Mouse (Mus musculus): Measurements from ENCODE around the gene Cacna1h. TPM values are rescaled to one million over a fixed set of nuclear protein-coding genes. Genes with fewer than 3 reads are reported as not detected.

Cacna1h gene
- polyA plus RNA-seq, 1 experiment from 2014 or later, result 9.7 TPM

GRCm38 (mm10) chr17:25416219-25416618, 17.4 kb downstream of the Cacna1h start:
- no peaks in the 10 kb centered on the region for H3K9me3 ChIP-seq
- 0 out of 2 replicates have a peak, but pooled peaks have one; percentile 9 for ATAC-seq (ENCODE audit: low FRiP score)
- no peaks in the 10 kb centered on the region for H3K27me3 ChIP-seq
- no peak overlapping the region for H3K4me2 ChIP-seq
- peak overlapping the region; percentile 53; the same call in 1 of the 2 replicates for H3K9ac ChIP-seq
- H3K36me3 ChIP-seq, result no peaks in the 10 kb centered on the region
- peak overlapping the region; percentile 55 for H3K27ac ChIP-seq
- WGBS, result 12% methylated on average over 3 of the region's 3 CpGs
- H3K4me3 ChIP-seq, result no peak overlapping the region
- H3K4me1 ChIP-seq (replicated peaks), result peaks cover 76% of the 10 kb centered on the region

GRCm38 (mm10) chr17:25415421-25415913, 18.1 kb downstream of the Cacna1h start:
- ATAC-seq (ENCODE audit: low FRiP score), result 0 out of 2 replicates have a peak, but pooled peaks have one; percentile 26
- H3K4me2 ChIP-seq, result 0 out of 2 replicates have a peak overlapping the region, but pooled peaks have one; percentile 17
- peak overlapping the region; percentile 53 for H3K9ac ChIP-seq

GRCm38 (mm10) chr17:25414917-25415316, 18.7 kb downstream of the Cacna1h start:
- Histone ChIP-seq H3K27me3 (no peaks in the 10 kb centered on the region), H3K4me2 (no peak overlapping the region), H3K27ac (peak overlapping the region; percentile 73), H3K9me3 (no peaks in the 10 kb centered on the region), H3K36me3 (no peaks in the 10 kb centered on the region), H3K4me3 (no peak overlapping the region), H3K9ac (0 out of 2 replicates have a peak overlapping the region, but pooled peaks have one; percentile 53), H3K4me1 (replicated peaks) (peaks cover 77% of the 10 kb centered on the region)
- WGBS, result 32% methylated on average over 3 of the region's 3 CpGs
- ATAC-seq (ENCODE audit: low FRiP score), result no peak

More at GRCm38 (mm10) chr17:25415421-25415913, 18.1 kb downstream of the Cacna1h start:
- Histone ChIP-seq H3K4me1 (replicated peaks) (peaks cover 77% of the 10 kb centered on the region), H3K9me3 (no peaks in the 10 kb centered on the region), H3K36me3 (no peaks in the 10 kb centered on the region), H3K27ac (peak overlapping the region; percentile 73), H3K4me3 (no peak overlapping the region), H3K27me3 (no peaks in the 10 kb centered on the region)
- 1% methylated on average over 5 of the region's 6 CpGs for WGBS

- WGBS, result 86% methylated on average over 4 of the region's 4 CpGs
- Histone ChIP-seq H3K9me3 (no peaks in the 10 kb centered on the region), H3K36me3 (no peaks in the 10 kb centered on the region), H3K4me2 (no peak overlapping the region), H3K9ac (no peak overlapping the region), H3K4me3 (no peak overlapping the region), H3K27me3 (no peaks in the 10 kb centered on the region), H3K4me1 (replicated peaks) (peaks cover 77% of the 10 kb centered on the region), H3K27ac (no peak overlapping the region)
- ATAC-seq (ENCODE audit: low FRiP score), result no peak
These were observed 19.4 kb downstream of the Cacna1h start for GRCm38 (mm10) chr17:25414209-25414608.

- H3K4me3 ChIP-seq, result no peak overlapping the region
- ATAC-seq (ENCODE audit: low FRiP score), result no peak
- H3K4me1 ChIP-seq (replicated peaks), result peaks cover 78% of the 10 kb centered on the region
- 64% methylated on average over 4 of the region's 4 CpGs for WGBS
- H3K27me3 ChIP-seq, result no peaks in the 10 kb centered on the region
- H3K9me3 ChIP-seq, result no peaks in the 10 kb centered on the region
- H3K4me2 ChIP-seq, result no peak overlapping the region
- H3K27ac ChIP-seq, result peak overlapping the region; percentile 76
- H3K36me3 ChIP-seq, result no peaks in the 10 kb centered on the region
- H3K9ac ChIP-seq, result peak overlapping the region; percentile 46; the same call in 1 of the 2 replicates
These were observed 22.3 kb downstream of the Cacna1h start for GRCm38 (mm10) chr17:25411251-25411650.

- H3K4me3 ChIP-seq, result no peak overlapping the region
- H3K9me3 ChIP-seq, result no peaks in the 10 kb centered on the region
- peak overlapping the region; percentile 76 for H3K27ac ChIP-seq
- H3K9ac ChIP-seq, result 0 out of 2 replicates have a peak overlapping the region, but pooled peaks have one; percentile 46
- ATAC-seq (ENCODE audit: low FRiP score), result no peak
- no peaks in the 10 kb centered on the region for H3K36me3 ChIP-seq
- H3K4me1 ChIP-seq (replicated peaks), result peaks cover 78% of the 10 kb centered on the region
- 20% methylated on average over 7 of the region's 7 CpGs for WGBS
- no peaks in the 10 kb centered on the region for H3K27me3 ChIP-seq
- no peak overlapping the region for H3K4me2 ChIP-seq
These were observed 22.8 kb downstream of the Cacna1h start for GRCm38 (mm10) chr17:25410786-25411185.

GRCm38 (mm10) chr17:25410180-25410579, 23.4 kb downstream of the Cacna1h start:
- Histone ChIP-seq H3K9ac (no peak overlapping the region; the same call in 1 of the 2 replicates), H3K4me3 (no peak overlapping the region), H3K9me3 (no peaks in the 10 kb centered on the region), H3K27me3 (no peaks in the 10 kb centered on the region), H3K27ac (peak overlapping the region; percentile 76), H3K4me1 (replicated peaks) (peaks cover 78% of the 10 kb centered on the region), H3K36me3 (no peaks in the 10 kb centered on the region), H3K4me2 (no peak overlapping the region)
- ATAC-seq (ENCODE audit: low FRiP score), result no peak
- WGBS, result 80% methylated on average over 6 of the region's 6 CpGs

- ATAC-seq (ENCODE audit: low FRiP score), result no peak
- Histone ChIP-seq H3K9me3 (no peaks in the 10 kb centered on the region), H3K27me3 (no peaks in the 10 kb centered on the region), H3K4me2 (no peak overlapping the region), H3K4me1 (replicated peaks) (peaks cover 78% of the 10 kb centered on the region), H3K9ac (no peak overlapping the region; the same call in 1 of the 2 replicates), H3K27ac (peak overlapping the region; percentile 76), H3K4me3 (no peak overlapping the region), H3K36me3 (no peaks in the 10 kb centered on the region)
- WGBS, result 63% methylated on average over 7 of the region's 7 CpGs
These were observed 24.0 kb downstream of the Cacna1h start for GRCm38 (mm10) chr17:25409621-25410020.

GRCm38 (mm10) chr17:25408302-25408999, 25.1 kb downstream of the Cacna1h start:
- no peaks in the 10 kb centered on the region for H3K9me3 ChIP-seq
- no peak overlapping the region for H3K27ac ChIP-seq
- no peak overlapping the region for H3K4me2 ChIP-seq
- H3K4me1 ChIP-seq (replicated peaks), result peaks cover 80% of the 10 kb centered on the region
- H3K27me3 ChIP-seq, result peaks cover 9% of the 10 kb centered on the region
- WGBS, result 82% methylated on average over 7 of the region's 7 CpGs
- no peaks in the 10 kb centered on the region for H3K36me3 ChIP-seq
- no peak for ATAC-seq (ENCODE audit: low FRiP score)
- no peak overlapping the region for H3K9ac ChIP-seq
- H3K4me3 ChIP-seq, result no peak overlapping the region

- peaks cover 80% of the 10 kb centered on the region for H3K4me1 ChIP-seq (replicated peaks)
- H3K4me2 ChIP-seq, result no peak overlapping the region
- ATAC-seq (ENCODE audit: low FRiP score), result no peak
- no peaks in the 10 kb centered on the region for H3K36me3 ChIP-seq
- H3K27me3 ChIP-seq, result peaks cover 20% of the 10 kb centered on the region
- H3K4me3 ChIP-seq, result no peak overlapping the region
- 56% methylated on average over 4 of the region's 4 CpGs for WGBS
- no peaks in the 10 kb centered on the region for H3K9me3 ChIP-seq
- H3K9ac ChIP-seq, result peak overlapping the region; percentile 60; the same call in 1 of the 2 replicates
- peak overlapping the region; percentile 72; the same call in 1 of the 2 replicates for H3K27ac ChIP-seq
These were observed 26.2 kb downstream of the Cacna1h start for GRCm38 (mm10) chr17:25407352-25407751.

- no peak for ATAC-seq (ENCODE audit: low FRiP score)
- no peak overlapping the region for H3K4me2 ChIP-seq
- peak overlapping the region; percentile 72 for H3K27ac ChIP-seq
- no peak overlapping the region for H3K4me3 ChIP-seq
- no peaks in the 10 kb centered on the region for H3K36me3 ChIP-seq
- H3K9ac ChIP-seq, result peak overlapping the region; percentile 24; the same call in 1 of the 2 replicates
- 11% methylated on average over 6 of the region's 6 CpGs for WGBS
- no peaks in the 10 kb centered on the region for H3K9me3 ChIP-seq
- peaks cover 31% of the 10 kb centered on the region for H3K27me3 ChIP-seq
- peaks cover 85% of the 10 kb centered on the region for H3K4me1 ChIP-seq (replicated peaks)
These were observed 27.6 kb downstream of the Cacna1h start for GRCm38 (mm10) chr17:25406011-25406441.

GRCm38 (mm10) chr17:25405224-25405895, 28.2 kb downstream of the Cacna1h start:
- Histone ChIP-seq H3K27me3 (peaks cover 37% of the 10 kb centered on the region), H3K4me3 (no peak overlapping the region), H3K4me2 (no peak overlapping the region), H3K9me3 (no peaks in the 10 kb centered on the region), H3K9ac (peak overlapping the region; percentile 24; the same call in 1 of the 2 replicates), H3K27ac (peak overlapping the region; percentile 72), H3K4me1 (replicated peaks) (peaks cover 83% of the 10 kb centered on the region), H3K36me3 (no peaks in the 10 kb centered on the region)
- 0 out of 2 replicates have a peak, but pooled peaks have one; percentile 25 for ATAC-seq (ENCODE audit: low FRiP score)
- WGBS, result 7% methylated on average over 10 of the region's 10 CpGs

Data from hindbrain, embryonic 13.5 days (tissue).